8 mouse cellular contexts compared by ENCODE assay signal in the genomic region with DNA sequence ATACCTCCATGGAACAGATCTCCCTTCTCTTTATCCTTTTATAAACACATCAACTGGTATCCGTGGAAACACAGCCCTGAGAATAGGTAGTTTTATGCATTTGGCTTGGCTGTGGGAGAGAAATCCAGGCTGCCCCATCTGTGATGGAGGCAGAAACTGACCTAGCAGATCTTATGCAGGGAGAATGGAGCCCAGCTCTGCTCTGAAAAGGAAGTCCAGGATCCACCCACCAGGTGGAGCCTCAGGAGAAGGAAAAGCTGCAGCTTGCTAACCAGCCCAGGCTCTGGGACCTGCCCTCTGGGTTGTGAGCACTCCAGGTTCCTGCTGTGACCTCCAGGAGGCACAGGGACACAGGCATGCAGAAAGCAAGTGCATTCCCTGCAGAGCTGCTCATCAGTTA. TPM values are rescaled to one million over a fixed set of nuclear protein-coding genes. Genes with fewer than 3 reads are reported as not detected.
DNase-seq lines count a peak whose midpoint lies in the region; ATAC-seq and TF ChIP-seq lines count a peak whose summit lies in the region.

No protein-coding gene starts in this region.

- H3K36me3 ChIP-seq in thymus, adult 2 months (ENCODE audit: control insufficient read depth, insufficient read depth, low read length): no peaks in the 10 kb centered on the region
- H3K36me3 ChIP-seq in kidney, embryonic 15.5 days: no peaks in the 10 kb centered on the region

- H3K4me3 ChIP-seq in thymus, adult 2 months (ENCODE audit: control insufficient read depth, insufficient read depth, low read length): no peak overlapping the region
- no peak overlapping the region for H3K4me3 ChIP-seq in kidney, embryonic 15.5 days (replicated peaks)

- H3K27me3 ChIP-seq in thymus, adult 2 months (ENCODE audit: control insufficient read depth, insufficient read depth, low read length): no peaks in the 10 kb centered on the region; the same call in 1 of the 2 replicates
- 0 out of 2 replicates have a peak, but pooled peaks cover 12% of the 10 kb centered on the region for H3K27me3 ChIP-seq in kidney, embryonic 15.5 days

- DNase-seq in cerebellum, postnatal 25 days: peak; percentile 32 to 56
- no peak for DNase-seq in cerebellum, adult 9-10 months
- no peak for DNase-seq in thymus, adult 2 months
- DNase-seq in thymus, adult 18-20 months: no peak
- DNase-seq in lung, adult 18-20 months: peak; percentile 58 to 73
- peak; percentile 46 to 72 for DNase-seq in right cerebral cortex, postnatal 36 days (ENCODE audit: low spot score in 2 of 2)
- no peak for DNase-seq in spleen, postnatal 14 days (ENCODE audit: low spot score in 2 of 2)

- no peaks in the 10 kb centered on the region for H3K9me3 ChIP-seq in kidney, embryonic 15.5 days (replicated peaks)

- H3K4me2 ChIP-seq in kidney, embryonic 15.5 days: no peak overlapping the region

- H3K4me1 ChIP-seq in thymus, adult 2 months (replicated peaks; ENCODE audit: control insufficient read depth, insufficient read depth, low read length): peaks cover 6% of the 10 kb centered on the region; the same call in 1 of the 2 replicates
- peaks cover 8% of the 10 kb centered on the region; the same call in 1 of the 2 replicates for H3K4me1 ChIP-seq in kidney, embryonic 15.5 days

- peak; percentile 62 for ATAC-seq in kidney, embryonic 15.5 days (replicated peaks; ENCODE audit: low FRiP score)

- H3K27ac ChIP-seq in thymus, adult 2 months (ENCODE audit: control insufficient read depth, insufficient read depth, low read length): no peak overlapping the region
- 0 out of 2 replicates have a peak overlapping the region, but pooled peaks have one; percentile 10 for H3K27ac ChIP-seq in kidney, embryonic 15.5 days

- 0 out of 2 replicates have a peak, but pooled peaks have one; percentile 19 for TF ChIP-seq CTCF in thymus, adult 2 months (IDR thresholded peaks at IDR 0.05; ENCODE audit: borderline replicate concordance, control insufficient read depth, extremely low read depth, insufficient read depth, low read length, poor library complexity)

- 32% methylated on average over 1 of the region's 1 CpGs for WGBS in thymus, adult 2 months
- 23% methylated on average over 1 of the region's 1 CpGs for WGBS in kidney, embryonic 15.5 days

- no peak overlapping the region for H3K9ac ChIP-seq in kidney, embryonic 15.5 days

- TF ChIP-seq POLR2A in thymus, adult 2 months (IDR thresholded peaks at IDR 0.05; ENCODE audit: control insufficient read depth, extremely low read depth, insufficient read depth, low read length, poor library complexity): no peak

RNA-seq across cellular contexts. Expression of gene Gm9573, which starts 7.6 kb away (rescaled TPM):
- polyA plus RNA-seq in thymus, adult 2 months (2012; rRNA removed): 0.09 and 0.23 TPM in 2 replicates
- polyA plus RNA-seq in kidney, embryonic 15.5 days (2015; fragmentation: Nextera tagmentation; extraction: Ambion mirVana): not detected in 2 replicates

RNA-seq across cellular contexts. Expression of gene Mucl3, which starts 9.5 kb away (rescaled TPM):
- 0.05 and 0.11 TPM in 2 replicates for polyA plus RNA-seq in thymus, adult 2 months (2012; rRNA removed)
- 0.26 TPM in 2 replicates for polyA plus RNA-seq in kidney, embryonic 15.5 days (2015; fragmentation: Nextera tagmentation; extraction: Ambion mirVana)

RNA-seq across cellular contexts. Expression of gene Sfta2, which starts 32.6 kb away (rescaled TPM):
- 0.82 and 1.3 TPM in 2 replicates for polyA plus RNA-seq in thymus, adult 2 months (2012; rRNA removed)
- 1.8 and 2.9 TPM in 2 replicates for polyA plus RNA-seq in kidney, embryonic 15.5 days (2015; fragmentation: Nextera tagmentation; extraction: Ambion mirVana)

RNA-seq across cellular contexts. Expression of gene Vars2, which starts 33.4 kb away (rescaled TPM):
- 153 and 171 TPM in 2 replicates for polyA plus RNA-seq in thymus, adult 2 months (2012; rRNA removed)
- polyA plus RNA-seq in kidney, embryonic 15.5 days (2015; fragmentation: Nextera tagmentation; extraction: Ambion mirVana): 15.9 and 18.8 TPM in 2 replicates

RNA-seq across cellular contexts. Expression of gene Gtf2h4, which starts 39.5 kb away (rescaled TPM):
- 317 and 352 TPM in 2 replicates for polyA plus RNA-seq in thymus, adult 2 months (2012; rRNA removed)
- 48.5 and 49.9 TPM in 2 replicates for polyA plus RNA-seq in kidney, embryonic 15.5 days (2015; fragmentation: Nextera tagmentation; extraction: Ambion mirVana)

Comparison
In these comparisons a context has a peak if more than half of its experiments do, and no peak if none do; other contexts are left out.
1. DNase-seq: peak in cerebellum, postnatal 25 days (2 of 2), lung, adult 18-20 months (2 of 2) and right cerebral cortex, postnatal 36 days (2 of 2); none in cerebellum, adult 9-10 months (single experiment), thymus, adult 2 months (single experiment), thymus, adult 18-20 months (0 of 2) and spleen, postnatal 14 days (0 of 2).